ENCODE assay signal across 8 mouse cellular contexts in genomic region chr19:23273355-23274053, GRCm38 (mm10). TPM values are rescaled to one million over a fixed set of nuclear protein-coding genes. Genes with fewer than 3 reads are reported as not detected.
DNase-seq lines count a peak whose midpoint lies in the region; ATAC-seq lines count a peak whose summit lies in the region.

Smc5 (minus strand) TSS chr19:23273897.

- peak within 1 kb of the TSS; percentile 96 for H3K4me3 ChIP-seq in megakaryocyte, embryonic 14.5 days (replicated peaks)

- peaks cover 5% of the 10 kb centered on the region; the same call in 1 of the 2 replicates for H3K9me3 ChIP-seq in megakaryocyte, embryonic 14.5 days

- peaks cover 16% of the 10 kb centered on the region for H3K36me3 ChIP-seq in megakaryocyte, embryonic 14.5 days (replicated peaks; ENCODE audit: low read length)

- peak; percentile 88 for ATAC-seq in inflammation-experienced regulatory T-cells, adult 6 months

- peak; percentile 91 to 97 for DNase-seq in adrenal gland, adult (ENCODE audit: inconsistent age in 2 of 2, low spot score in 1 of 2)
- DNase-seq in embryo, embryonic 10 days (ENCODE audit: low spot score) = peak; percentile 86
- peak; percentile 97 for DNase-seq in gastrocnemius, postnatal 10 days
- DNase-seq in left cerebral cortex, adult 9 months (ENCODE audit: low spot score in 2 of 2) = peak; percentile 57 to 87
- peak; percentile 84 to 88 for DNase-seq in right cerebral cortex, adult 2 months (ENCODE audit: low spot score in 2 of 2)
- DNase-seq in urinary bladder, postnatal 10 days (ENCODE audit: low spot score) = peak; percentile 70

- H3K4me1 ChIP-seq in megakaryocyte, embryonic 14.5 days = peaks cover 44% of the 10 kb centered on the region

- no peaks in the 10 kb centered on the region for H3K27me3 ChIP-seq in megakaryocyte, embryonic 14.5 days (replicated peaks)

RNA-seq across cellular contexts. Expression of gene Smc5, which starts in this region (rescaled TPM):
- 10 to 100 TPM; 19.1 to 25.8 TPM for total RNA-seq in gastrocnemius, postnatal 10 days (2021)
- polyA plus RNA-seq in inflammation-experienced regulatory T-cells, adult 6 months (2017; shearing (Covaris generic)) = 10 to 100 TPM; 23.2 to 33.2 (median 31.7) TPM
- polyA plus RNA-seq in megakaryocyte, embryonic 14.5 days (2012; ENCODE audit: insufficient read depth, low replicate concordance) = 0.79 and 2.8 TPM in 2 replicates

Comparison
In these comparisons a context has a peak if more than half of its experiments do, and no peak if none do; other contexts are left out.
1. Peak in every context shown above with its lines: DNase-seq, ATAC-seq and H3K4me3 ChIP-seq.